Comparison of ENCODE assay signal across 19 mouse cellular contexts in genomic region chr5:144098640-144098929, GRCm38 (mm10). TPM values are rescaled to one million over a fixed set of nuclear protein-coding genes. Genes with fewer than 3 reads are reported as not detected.
A peak's percentile ranks its signal among the peaks of the same experiment; 100 is the strongest.
DNase-seq lines count a peak whose midpoint lies in the region; ATAC-seq and TF ChIP-seq lines count a peak whose summit lies in the region.
"Had no signal": no experiment of that assay in that cellular context is flagged by ENCODE, and none has a peak within 500 bp of the region (broad histone marks: within the 10 kb centered on the region; RNA-seq: fewer than 3 reads in every experiment).

No protein-coding gene starts in this region.

- H3K36me3 ChIP-seq in kidney, embryonic 15.5 days = no peaks in the 10 kb centered on the region
- no peaks in the 10 kb centered on the region for H3K36me3 ChIP-seq in kidney, embryonic 14.5 days (ENCODE audit: control insufficient read depth, insufficient read depth, low read length)
- H3K36me3 ChIP-seq in embryonic facial prominence, embryonic 10.5 days (replicated peaks) = 0 out of 2 replicates have a peak, but pooled peaks cover 3% of the 10 kb centered on the region
- no peaks in the 10 kb centered on the region for H3K36me3 ChIP-seq in kidney, postnatal 0 days (ENCODE audit: insufficient read depth, low read length)
- H3K36me3 ChIP-seq: heart, embryonic 12.5 days; liver, embryonic 12.5 days; stomach, embryonic 15.5 days had no signal

- H3K9ac ChIP-seq in kidney, embryonic 15.5 days = no peak overlapping the region
- no peak overlapping the region for H3K9ac ChIP-seq in kidney, embryonic 14.5 days (ENCODE audit: low read depth, low read length)
- no peak overlapping the region for H3K9ac ChIP-seq in kidney, postnatal 0 days (ENCODE audit: low read depth, low read length)
- H3K9ac ChIP-seq: heart, embryonic 12.5 days; liver, embryonic 12.5 days; stomach, embryonic 15.5 days had no signal

- no peak for ATAC-seq in kidney, embryonic 15.5 days (replicated peaks; ENCODE audit: low FRiP score)
- ATAC-seq in kidney, embryonic 14.5 days (ENCODE audit: low FRiP score, low TSS enrichment) = no peak
- ATAC-seq in kidney, postnatal 0 days (replicated peaks; ENCODE audit: low FRiP score, low read depth) = 0 out of 2 replicates have a peak, but pooled peaks have one; percentile 23
- ATAC-seq: forebrain, embryonic 16.5 days; hindbrain, postnatal 0 days; liver, embryonic 12.5 days; midbrain, embryonic 16.5 days had no signal

- no peaks in the 10 kb centered on the region for H3K9me3 ChIP-seq in kidney, embryonic 15.5 days (replicated peaks)
- H3K9me3 ChIP-seq in kidney, embryonic 14.5 days (ENCODE audit: control insufficient read depth, low read length) = no peaks in the 10 kb centered on the region
- no peaks in the 10 kb centered on the region for H3K9me3 ChIP-seq in embryonic facial prominence, embryonic 10.5 days
- no peaks in the 10 kb centered on the region for H3K9me3 ChIP-seq in kidney, postnatal 0 days (replicated peaks; ENCODE audit: low read length)
- H3K9me3 ChIP-seq: heart, embryonic 12.5 days; liver, embryonic 12.5 days; stomach, embryonic 15.5 days had no signal

- DNase-seq in embryonic facial prominence, embryonic 10.5 days (ENCODE audit: low spot score) = peak; percentile 12
- DNase-seq in kidney, postnatal 0 days (ENCODE audit: low spot score) = no peak
- peak; percentile 81 for DNase-seq in yolk sac, embryonic 10.5 days (ENCODE audit: low spot score)
- no peak for DNase-seq in lung, adult 18-20 months
- no peak for DNase-seq in thymus, adult 18-20 months
- DNase-seq: cerebellum, adult 11 months; cerebellum, postnatal 14 days; heart, postnatal 4 days; spleen, adult 18-20 months; thymus, postnatal 14 days had no signal

- WGBS in kidney, embryonic 15.5 days = 34% methylated on average over 8 of the region's 8 CpGs
- 26% methylated on average over 8 of the region's 8 CpGs for WGBS in kidney, embryonic 14.5 days
- WGBS in embryonic facial prominence, embryonic 10.5 days = 24% methylated on average over 8 of the region's 8 CpGs
- WGBS in kidney, postnatal 0 days = 21% methylated on average over 8 of the region's 8 CpGs

- peak overlapping the region; percentile 41 for H3K4me2 ChIP-seq in kidney, embryonic 15.5 days
- H3K4me2 ChIP-seq in kidney, embryonic 14.5 days (replicated peaks; ENCODE audit: low read depth, low read length) = no peak overlapping the region
- peak overlapping the region; percentile 32; the same call in 1 of the 2 replicates for H3K4me2 ChIP-seq in kidney, postnatal 0 days (ENCODE audit: low read length)
- H3K4me2 ChIP-seq: heart, embryonic 12.5 days; liver, embryonic 12.5 days; stomach, embryonic 15.5 days had no signal

- peaks cover 10% of the 10 kb centered on the region; the same call in 1 of the 2 replicates for H3K27me3 ChIP-seq in kidney, embryonic 15.5 days
- H3K27me3 ChIP-seq in kidney, embryonic 14.5 days (ENCODE audit: control insufficient read depth, insufficient read depth, low read length) = no peaks in the 10 kb centered on the region
- 0 out of 2 replicates have a peak, but pooled peaks cover 6% of the 10 kb centered on the region for H3K27me3 ChIP-seq in embryonic facial prominence, embryonic 10.5 days (replicated peaks; ENCODE audit: low read depth, poor library complexity, severe bottlenecking)
- no peaks in the 10 kb centered on the region for H3K27me3 ChIP-seq in kidney, postnatal 0 days (ENCODE audit: insufficient read depth, low read length)
- H3K27me3 ChIP-seq: stomach, embryonic 15.5 days had no signal

- H3K4me3 ChIP-seq in kidney, embryonic 15.5 days (replicated peaks) = no peak overlapping the region
- H3K4me3 ChIP-seq in kidney, embryonic 14.5 days (ENCODE audit: low read length) = no peak overlapping the region
- H3K4me3 ChIP-seq in embryonic facial prominence, embryonic 10.5 days = no peak overlapping the region
- no peak overlapping the region for H3K4me3 ChIP-seq in kidney, postnatal 0 days (replicated peaks; ENCODE audit: low read depth, low read length)
- H3K4me3 ChIP-seq: erythroblast, embryonic 14.5 days; heart, embryonic 12.5 days; liver, embryonic 12.5 days; stomach, embryonic 15.5 days had no signal

- peak overlapping the region; percentile 74 for H3K27ac ChIP-seq in kidney, embryonic 15.5 days
- no peak overlapping the region for H3K27ac ChIP-seq in kidney, embryonic 14.5 days (ENCODE audit: low read depth, low read length)
- H3K27ac ChIP-seq in embryonic facial prominence, embryonic 10.5 days (replicated peaks) = no peak overlapping the region
- peak overlapping the region; percentile 71 for H3K27ac ChIP-seq in kidney, postnatal 0 days
- H3K27ac ChIP-seq: hindbrain, postnatal 0 days; liver, embryonic 12.5 days; stomach, embryonic 15.5 days had no signal

- peaks cover 29% of the 10 kb centered on the region for H3K4me1 ChIP-seq in kidney, embryonic 15.5 days
- H3K4me1 ChIP-seq in kidney, embryonic 14.5 days (ENCODE audit: control insufficient read depth, insufficient read depth, low read length) = 0 out of 2 replicates have a peak, but pooled peaks cover 7% of the 10 kb centered on the region
- H3K4me1 ChIP-seq in embryonic facial prominence, embryonic 10.5 days = peaks cover 29% of the 10 kb centered on the region
- 0 out of 2 replicates have a peak, but pooled peaks cover 4% of the 10 kb centered on the region for H3K4me1 ChIP-seq in kidney, postnatal 0 days (replicated peaks; ENCODE audit: insufficient read depth, low read length)
- H3K4me1 ChIP-seq: stomach, embryonic 15.5 days had no signal

- TF ChIP-seq CTCF in kidney, postnatal 0 days (IDR thresholded peaks at IDR 0.05; ENCODE audit: low read depth) = no peak

RNA-seq across cellular contexts. Expression of gene Lmtk2, which starts 1.7 kb away (rescaled TPM):
- polyA plus RNA-seq in kidney, embryonic 15.5 days (2015; fragmentation: Nextera tagmentation; extraction: Ambion mirVana) = 5.4 and 5.8 TPM in 2 replicates
- 4.1 and 6.8 TPM in 2 replicates for polyA plus RNA-seq in kidney, embryonic 14.5 days (2014; fragmentation: Nextera tagmentation; extraction: Ambion mirVana)
- 5.0 and 5.9 TPM in 2 replicates for polyA plus RNA-seq in embryonic facial prominence, embryonic 10.5 days (2016; fragmentation: Nextera tagmentation; extraction: Ambion mirVana)
- polyA plus RNA-seq in kidney, postnatal 0 days (2015; fragmentation: Nextera tagmentation; extraction: Ambion mirVana) = 4.9 and 5.1 TPM in 2 replicates

Comparison
In these comparisons a context has a peak if more than half of its experiments do, and no peak if none do; other contexts are left out.
1. H3K27ac ChIP-seq: peak in kidney, embryonic 15.5 days (single experiment) and kidney, postnatal 0 days (single experiment); none in kidney, embryonic 14.5 days (single experiment) and embryonic facial prominence, embryonic 10.5 days (single experiment).
2. DNase-seq: peak in embryonic facial prominence, embryonic 10.5 days (single experiment) and yolk sac, embryonic 10.5 days (single experiment); none in kidney, postnatal 0 days (single experiment), lung, adult 18-20 months (0 of 2) and thymus, adult 18-20 months (0 of 2).